Mouse (Mus musculus): Measurements from ENCODE around the gene Itgb3. TPM values are rescaled to one million over a fixed set of nuclear protein-coding genes. Genes with fewer than 3 reads are reported as not detected.

Gene Itgb3
- total RNA-seq, 2 experiments from 2014 or later, result 0.66 to 0.76 TPM

DNA sequence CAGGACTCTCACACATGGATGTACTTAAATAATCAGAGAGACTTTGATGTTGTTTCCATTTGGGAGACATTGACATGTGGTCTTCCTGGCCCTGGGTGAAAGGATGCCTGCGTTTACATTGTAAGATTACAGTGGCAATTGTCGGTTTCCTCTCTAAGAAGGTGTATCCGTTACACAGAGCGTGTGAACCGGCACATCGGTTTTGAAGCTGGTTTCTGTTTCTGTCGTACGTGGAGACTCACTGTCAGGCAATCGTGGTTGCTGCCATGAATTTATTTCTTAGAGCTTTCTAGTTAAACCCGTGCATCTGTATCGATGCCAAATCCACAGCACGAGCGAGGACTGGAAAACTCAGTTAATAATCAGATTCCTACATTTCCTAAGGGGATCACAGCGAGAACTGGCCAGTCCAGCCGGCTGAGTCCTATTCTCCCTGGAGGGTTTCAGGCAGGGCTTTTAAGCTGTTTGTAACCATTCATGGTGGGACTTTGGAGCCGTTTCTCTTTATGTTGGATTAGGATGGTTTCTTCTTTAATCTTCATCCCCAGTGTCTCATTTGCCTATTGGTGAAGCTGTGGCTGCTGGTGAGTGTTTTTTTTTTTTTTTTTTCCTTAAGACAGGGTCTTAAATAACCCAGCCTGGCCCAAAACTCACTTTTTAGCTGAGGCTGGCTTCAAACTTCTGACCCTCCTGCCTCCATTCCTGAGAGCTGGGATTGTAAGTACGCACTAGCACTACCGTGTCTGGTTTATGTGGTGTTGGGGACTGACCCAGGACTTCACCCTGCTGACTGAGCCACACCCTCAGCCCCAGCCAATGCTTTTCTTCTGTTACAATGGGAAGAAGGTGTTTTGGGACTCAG is 26.1 kb upstream of the Itgb3 start:
- intact Hi-C loops (cut with DNase I), result no loop called here
- no peak for DNase-seq

DNA sequence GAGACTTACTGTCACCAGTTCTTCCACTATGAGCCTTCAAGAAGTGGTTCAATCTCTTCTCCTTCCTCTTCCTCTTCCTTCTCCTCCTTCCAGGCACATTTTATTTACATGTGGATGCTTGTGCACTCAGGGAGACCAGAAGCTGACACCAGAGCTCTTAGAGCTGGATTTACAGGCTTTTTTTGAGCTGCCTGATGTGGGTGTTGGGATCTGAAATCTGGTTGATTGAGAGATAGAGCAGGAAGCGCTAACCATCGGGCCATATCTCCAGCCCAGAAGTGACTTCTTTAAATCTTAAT is 25.5 kb upstream of the Itgb3 start:
- intact Hi-C loops (cut with DNase I), result no loop called here
- DNase-seq, result no peak

DNA sequence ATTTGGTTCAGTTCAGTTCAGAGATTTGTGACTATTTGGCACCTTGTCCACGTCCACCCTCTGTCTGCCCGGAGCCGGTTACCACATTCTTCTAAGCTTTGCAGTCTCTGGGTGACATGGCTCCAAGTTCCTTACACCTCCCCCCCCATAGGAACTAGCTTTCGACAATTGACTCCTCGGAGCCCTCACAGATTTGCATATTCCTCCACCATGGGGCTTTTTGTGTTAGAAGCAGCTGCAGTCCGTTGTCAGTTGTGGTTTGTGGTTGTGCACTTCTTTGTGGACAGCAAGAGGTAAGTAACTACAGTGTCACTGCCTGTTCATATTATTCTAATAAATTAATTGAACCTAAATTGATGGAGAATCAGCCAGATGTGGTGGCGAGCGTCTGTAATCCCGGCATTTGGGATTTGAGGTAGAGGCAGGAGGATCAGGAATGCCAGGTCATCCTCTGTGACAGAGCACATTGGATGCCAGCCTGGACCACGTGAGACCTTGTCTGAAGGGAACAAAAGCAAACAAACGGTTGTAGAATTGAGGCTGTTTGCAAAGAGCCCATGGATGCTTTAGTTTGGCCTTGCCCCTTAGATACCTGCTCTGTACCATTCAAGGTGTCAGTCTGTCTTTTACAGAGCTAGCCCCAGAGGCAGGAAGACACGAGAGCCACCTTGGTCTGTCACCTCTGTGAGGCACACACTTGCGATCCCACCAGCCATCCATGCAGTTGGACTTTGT is 25.0 kb upstream of the Itgb3 start:
- intact Hi-C loops (cut with DNase I), result no loop called here
- no peak for DNase-seq

DNA sequence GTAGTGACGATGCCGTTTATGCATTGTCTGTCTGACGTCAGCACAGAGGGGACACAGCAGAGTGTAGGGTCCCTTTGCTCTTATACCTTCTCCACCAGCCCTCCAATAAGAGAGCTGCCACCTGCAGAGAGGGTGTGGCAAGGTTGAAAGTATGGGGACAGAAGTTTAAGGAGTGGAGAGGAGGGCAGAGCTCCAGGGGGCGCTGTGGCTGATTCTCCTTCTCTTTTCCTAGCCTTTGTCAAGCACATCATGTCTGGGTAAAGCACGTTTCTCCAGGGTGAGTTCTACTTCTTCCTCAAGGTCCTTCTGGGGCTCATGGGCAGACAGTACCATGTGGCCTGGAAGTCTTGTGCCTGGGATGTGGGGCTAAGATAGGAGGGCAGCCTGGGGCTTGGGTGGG is 22.3 kb upstream of the Itgb3 start:
- intact Hi-C loops (cut with DNase I), result no loop called here

DNA sequence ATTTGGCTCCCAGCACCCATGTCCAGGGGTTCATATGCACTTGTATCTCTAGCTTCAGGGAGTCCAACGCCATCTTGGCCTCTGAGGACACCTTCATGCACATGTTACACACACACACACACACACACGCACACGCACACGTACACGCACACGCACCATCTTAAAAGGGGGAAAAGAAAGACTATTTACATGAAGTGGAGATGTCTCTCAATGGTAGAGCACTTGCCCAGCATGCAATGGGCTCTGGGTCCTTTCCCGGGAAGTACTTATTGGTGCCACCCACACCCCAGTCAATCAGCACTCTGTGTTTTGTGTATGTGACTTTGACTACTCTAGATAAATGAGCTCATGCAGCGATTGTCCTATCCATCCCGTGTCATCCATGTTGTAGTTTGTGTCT is 19.9 kb upstream of the Itgb3 start:
- intact Hi-C loops (cut with DNase I), result no loop called here
- DNase-seq, result no peak

More for the DNA sequence above, 22.3 kb upstream of the Itgb3 start:
- no peak for DNase-seq

DNA sequence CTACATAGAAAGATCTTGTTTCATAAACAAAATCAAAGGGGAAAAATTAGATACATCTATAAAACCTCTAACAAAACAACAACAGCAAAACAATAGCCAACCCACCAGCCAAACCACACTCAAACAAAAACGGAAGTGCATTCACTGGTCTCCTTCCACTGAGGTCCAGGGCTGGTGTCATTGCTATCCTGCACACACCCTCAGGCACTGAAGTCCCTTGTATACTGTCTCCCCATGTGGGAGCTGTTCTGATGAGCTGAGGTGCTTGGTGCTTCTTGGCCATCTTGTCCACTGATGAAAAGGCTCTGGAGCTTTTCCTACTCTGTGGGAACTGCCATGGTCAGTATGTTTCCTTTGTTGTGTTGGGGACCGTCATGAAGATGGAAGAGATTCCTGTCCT is 19.3 kb upstream of the Itgb3 start:
- DNase-seq, result no peak
- intact Hi-C loops (cut with DNase I), result no loop called here

DNA sequence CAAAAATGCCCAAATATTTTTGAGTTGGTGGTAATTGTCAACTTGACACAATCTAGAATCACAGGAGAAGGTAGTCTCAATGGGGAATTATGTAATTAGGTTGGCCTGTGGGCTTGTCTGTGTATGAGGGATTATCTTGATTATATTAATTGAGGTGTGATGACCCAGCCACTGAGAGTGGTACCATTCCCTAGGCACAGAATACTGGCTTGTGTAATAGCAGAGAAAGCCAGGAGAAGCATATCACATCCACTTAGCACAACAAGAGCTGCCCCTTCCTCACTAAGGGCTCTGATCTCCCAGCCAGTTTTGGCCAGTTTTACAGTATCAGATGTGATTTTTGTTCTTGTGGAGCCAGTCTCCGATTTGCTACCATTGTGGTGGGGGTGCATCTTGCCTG is 18.2 kb upstream of the Itgb3 start:
- no peak for DNase-seq
- intact Hi-C loops (cut with DNase I), result no loop called here

DNA sequence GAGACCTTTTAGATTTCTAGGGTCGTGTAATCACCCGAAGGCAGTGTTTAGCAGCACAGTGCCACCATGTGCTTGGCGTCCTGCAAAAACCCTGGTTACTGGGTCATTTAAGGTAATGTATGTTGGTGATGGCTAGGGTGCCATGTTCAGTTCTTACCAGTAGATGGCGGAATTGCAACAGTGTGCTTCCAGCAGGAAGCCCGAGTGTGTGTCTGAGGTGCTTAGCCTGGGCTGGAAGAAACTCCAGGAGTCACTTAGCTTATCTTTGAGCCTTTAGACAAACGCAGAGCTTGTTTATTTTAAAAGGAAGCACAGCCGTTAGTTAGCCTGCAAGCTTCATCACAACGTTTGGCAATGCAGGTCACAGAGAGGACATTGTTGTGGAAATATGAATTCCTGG is 17.7 kb upstream of the Itgb3 start:
- DNase-seq, result peak; percentile 34 to 55
- intact Hi-C loops (cut with DNase I), result loop anchor here (10.0 kb wide), 2 partner anchors 175 to 535 kb away; partner anchors contain the start of gene Mettl2

DNA sequence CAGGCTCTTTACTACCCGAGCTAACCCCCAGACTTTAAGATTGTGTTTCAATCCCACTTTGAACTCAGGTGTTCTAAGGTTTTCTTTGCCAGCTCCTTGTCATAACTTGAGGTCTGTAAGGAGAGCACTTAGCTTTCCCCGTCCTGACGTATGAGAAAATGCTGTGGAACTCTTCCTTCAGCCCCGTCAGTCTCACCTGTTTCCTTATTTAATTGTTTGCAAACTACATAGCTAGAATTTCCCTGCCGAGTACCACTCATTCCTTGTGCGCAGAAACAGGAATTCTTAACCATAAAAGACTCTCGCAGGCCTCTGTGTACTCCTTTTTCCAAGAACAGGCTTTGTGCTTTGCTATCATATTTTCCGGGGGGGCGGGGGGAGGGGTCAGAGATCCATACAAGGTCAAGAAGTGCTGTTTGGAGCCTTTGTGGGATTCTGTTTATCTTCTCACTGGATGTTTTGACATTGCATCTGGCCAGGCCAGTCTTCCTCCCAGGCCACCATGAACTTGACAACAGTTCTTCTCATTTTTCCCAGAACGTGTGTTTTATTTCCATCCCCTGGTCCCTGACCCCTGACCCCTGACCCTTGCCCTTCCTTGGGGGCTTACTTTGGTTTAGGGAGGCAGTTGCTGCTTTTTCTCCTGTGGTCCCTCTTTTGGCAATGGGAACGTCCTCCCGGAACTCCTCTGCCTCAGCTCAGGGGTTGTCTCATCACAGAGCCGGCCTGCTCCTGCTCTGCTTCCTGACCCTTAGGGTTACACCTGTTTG is 15.5 kb upstream of the Itgb3 start:
- intact Hi-C loops (cut with DNase I), result loop anchor here (10.0 kb wide), 2 partner anchors 173 to 533 kb away; partner anchors contain the start of gene Mettl2
- DNase-seq, result no peak

DNA sequence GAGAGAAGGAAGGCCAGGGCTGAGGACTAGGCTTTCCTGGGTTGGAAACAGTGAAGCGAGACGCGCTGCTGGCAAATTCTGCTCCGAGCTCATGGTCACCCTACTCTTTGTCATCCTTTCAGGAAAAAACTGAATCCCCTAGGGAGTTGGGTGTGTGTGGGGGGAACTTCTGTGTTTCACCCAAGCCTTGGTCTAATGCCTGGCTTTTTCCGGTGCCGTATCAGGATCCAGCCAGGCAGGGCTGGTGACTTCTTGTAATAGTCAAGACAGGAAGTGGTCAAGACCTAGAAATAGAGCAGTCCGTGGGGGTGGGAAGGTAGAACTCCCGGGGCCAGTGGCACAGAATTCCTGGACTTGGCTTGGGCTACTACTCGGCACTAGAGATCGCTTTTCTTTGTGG is 11.4 kb upstream of the Itgb3 start:
- intact Hi-C loops (cut with DNase I), result loop anchor here (10.0 kb wide), 2 partner anchors 168 to 528 kb away; partner anchors contain the start of gene Mettl2
- DNase-seq, result no peak

DNA sequence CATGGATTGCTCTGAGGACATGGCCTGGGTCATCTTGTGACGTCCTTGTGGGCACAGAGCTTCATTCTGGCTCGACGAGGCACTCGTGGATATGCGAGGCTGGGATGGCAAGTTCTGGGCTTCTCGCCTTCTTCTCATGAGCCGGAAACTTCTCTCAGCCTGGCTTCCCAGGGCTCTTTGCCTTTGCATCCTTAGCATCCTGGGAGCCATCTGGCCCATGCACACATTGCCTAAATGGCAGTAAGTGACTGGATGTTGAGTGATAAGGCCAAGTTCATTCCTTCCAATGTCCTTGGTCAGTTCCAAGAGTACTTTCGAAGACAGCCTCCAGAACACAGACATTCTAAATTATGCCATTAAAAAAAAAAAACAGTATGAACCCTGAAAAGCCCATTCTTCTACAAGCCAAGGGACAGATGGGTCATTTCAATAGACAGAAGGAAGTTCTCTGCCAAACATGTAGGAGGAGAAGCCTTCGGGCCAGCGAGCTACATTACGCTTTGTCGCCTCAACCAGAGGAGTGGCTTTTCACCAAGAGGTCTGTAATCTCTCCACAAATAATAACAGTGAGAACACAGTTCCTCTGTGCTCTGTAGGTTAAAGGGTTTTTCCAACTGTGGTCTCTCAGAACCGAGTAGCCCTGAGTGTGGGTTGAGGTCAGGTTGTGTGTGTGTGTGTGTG is 8.4 kb upstream of the Itgb3 start:
- DNase-seq, result no peak
- intact Hi-C loops (cut with DNase I), result loop anchor here (10.0 kb wide), 2 partner anchors 165 to 525 kb away; partner anchors contain the start of gene Mettl2

DNA sequence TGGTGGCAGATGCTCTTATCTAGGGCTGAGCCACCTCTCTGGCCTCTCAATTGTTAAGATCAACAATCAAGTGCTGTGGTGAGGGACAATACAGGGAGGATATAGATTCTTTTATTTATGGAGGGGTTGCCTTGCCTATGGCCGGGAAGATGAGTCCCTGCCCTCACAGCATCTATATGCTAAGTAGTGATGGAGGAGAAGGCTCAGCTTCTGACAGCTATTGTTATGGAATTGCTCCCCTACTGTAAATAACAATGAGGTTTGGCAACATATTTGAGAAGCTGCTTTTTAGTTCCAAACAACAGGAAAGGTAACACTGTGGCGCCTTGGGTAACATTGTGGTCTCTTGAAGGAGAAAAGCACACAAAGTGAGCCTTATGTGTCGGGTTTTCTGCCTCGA is 7.1 kb upstream of the Itgb3 start:
- intact Hi-C loops (cut with DNase I), result no loop called here

DNA sequence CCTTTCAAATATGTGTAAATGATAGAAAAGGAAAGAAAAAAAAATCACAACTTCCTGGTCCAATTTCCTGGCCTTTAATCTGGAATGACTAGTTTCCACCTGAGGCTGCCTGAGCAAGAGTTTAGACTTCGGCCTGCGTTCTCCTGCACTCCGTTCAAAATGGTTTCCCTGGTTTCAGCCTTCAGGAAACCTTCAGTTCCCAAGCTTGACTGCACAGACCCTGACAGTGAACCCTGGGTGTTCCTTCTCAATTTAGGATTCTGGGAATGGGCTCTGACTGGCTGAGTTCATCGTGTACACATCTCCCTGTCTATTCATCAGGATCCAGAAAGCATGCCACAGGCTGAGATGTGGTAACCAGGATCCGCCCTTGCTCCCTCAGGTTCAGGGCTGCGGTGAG is 3.6 kb upstream of the Itgb3 start:
- no peak for DNase-seq
- intact Hi-C loops (cut with DNase I), result no loop called here

More for the DNA sequence above, 7.1 kb upstream of the Itgb3 start:
- DNase-seq, result no peak

DNA sequence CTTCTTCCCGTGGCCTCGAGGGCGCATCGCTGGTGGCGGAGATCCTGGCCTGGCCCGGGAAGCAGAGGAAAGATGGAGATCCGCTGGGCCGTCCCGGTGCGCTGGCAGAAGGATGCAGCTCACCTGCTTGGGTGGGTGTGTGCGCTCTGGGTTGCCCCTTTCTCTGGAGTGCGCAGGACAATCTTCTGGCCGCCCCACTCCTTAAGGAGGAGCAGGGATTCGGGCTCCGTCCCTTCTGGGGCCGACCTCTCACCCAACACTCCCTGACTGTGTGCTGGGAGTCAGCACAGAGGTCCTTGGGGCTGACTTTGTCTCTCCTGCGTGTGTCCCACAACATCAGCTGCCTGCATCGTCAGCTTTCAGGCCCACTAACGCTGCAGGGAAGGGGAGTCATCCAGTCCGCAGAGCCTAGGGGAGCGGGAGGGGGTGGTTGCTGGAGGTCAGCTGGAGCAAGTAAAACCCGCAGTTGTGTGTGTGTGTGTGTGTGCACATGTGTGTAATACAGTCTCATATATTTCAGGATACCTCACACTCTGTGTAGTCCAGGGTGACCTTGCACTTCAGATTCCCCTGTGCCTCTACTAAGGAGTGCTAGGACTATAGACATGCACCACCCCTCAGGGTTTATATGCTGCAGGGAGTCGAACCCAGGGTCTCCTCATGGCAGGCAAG is 585 bp downstream of the Itgb3 start:
- intact Hi-C loops (cut with DNase I), result no loop called here
- no peak for DNase-seq

DNA sequence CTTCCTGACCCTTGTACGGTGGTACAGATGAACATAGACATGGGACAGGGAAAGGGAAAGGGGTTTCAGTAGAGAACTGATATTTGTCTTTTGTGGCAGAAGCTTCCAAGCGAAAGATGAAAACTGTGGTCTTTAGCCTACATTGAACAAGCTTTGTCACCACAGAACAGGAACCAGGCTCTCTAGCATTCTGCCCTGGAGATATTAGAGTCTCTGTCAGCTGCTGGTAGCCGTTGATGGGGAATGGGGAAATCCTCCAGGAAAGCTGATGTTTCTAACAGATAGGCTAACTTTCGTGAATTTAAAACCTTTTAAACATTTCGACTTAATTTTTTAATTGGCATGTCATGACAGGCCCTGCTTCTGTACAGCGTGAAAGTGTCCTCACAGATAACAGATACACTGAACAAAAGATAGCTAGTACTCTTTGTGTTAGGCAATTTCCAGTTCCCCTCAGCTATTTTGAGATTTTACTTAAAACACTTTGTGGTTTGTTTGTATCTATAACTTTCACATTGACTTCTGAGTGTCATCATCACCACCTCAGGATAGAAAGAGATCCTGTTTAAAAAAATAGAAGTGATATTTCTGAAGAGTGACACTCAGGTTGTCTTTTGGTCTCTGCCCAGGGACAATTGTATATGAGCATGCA is 1.4 kb downstream of the Itgb3 start:
- no peak for DNase-seq
- intact Hi-C loops (cut with DNase I), result no loop called here

DNA sequence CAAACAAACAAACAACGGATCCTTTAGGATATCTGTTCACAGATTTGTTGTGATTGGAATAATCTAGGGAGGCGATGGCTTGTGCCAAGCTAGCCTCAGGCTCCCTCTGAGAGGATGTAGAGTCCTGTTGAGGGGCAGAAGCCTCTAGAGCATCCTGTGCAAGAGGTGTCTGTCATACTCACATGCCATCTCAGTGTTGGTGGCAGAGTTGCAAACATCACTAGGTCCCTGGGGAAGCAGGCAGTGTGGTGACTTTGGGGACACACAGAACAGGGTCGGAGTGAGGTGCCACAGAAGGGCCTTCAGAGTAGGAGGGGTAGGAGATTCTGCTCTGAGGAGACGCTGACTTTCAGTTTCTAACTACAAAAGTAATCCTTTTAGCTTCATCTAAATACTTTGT is 1.9 kb downstream of the Itgb3 start:
- intact Hi-C loops (cut with DNase I), result no loop called here
- no peak for DNase-seq

DNA sequence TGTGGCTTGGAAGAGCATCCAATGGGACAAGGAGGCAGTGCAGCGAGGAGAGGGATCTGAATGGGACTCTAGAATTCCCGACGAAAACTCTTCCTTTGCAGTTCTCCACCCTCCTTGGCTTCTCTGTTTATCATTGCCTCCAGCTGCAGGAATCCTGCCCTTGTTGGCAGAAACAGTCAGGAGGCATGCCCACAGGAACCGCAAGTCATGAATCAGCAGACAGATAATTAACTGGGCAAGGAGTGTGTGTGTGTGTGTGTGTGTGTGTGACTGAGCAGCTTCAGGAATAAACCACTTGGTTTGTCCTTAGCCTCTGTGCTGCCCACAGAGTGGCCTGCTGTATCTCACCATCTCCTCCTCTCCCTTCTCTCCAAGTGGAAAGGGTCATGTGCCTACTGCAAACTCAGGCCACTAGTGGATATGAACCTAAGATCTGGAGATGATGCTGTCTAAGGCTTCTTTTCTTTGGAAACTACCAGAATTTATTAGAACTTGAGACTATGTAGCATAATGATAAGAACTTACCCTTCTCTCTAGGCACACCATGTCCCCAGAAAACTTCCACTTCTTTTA is 3.9 kb downstream of the Itgb3 start:
- intact Hi-C loops (cut with DNase I), result no loop called here

DNA sequence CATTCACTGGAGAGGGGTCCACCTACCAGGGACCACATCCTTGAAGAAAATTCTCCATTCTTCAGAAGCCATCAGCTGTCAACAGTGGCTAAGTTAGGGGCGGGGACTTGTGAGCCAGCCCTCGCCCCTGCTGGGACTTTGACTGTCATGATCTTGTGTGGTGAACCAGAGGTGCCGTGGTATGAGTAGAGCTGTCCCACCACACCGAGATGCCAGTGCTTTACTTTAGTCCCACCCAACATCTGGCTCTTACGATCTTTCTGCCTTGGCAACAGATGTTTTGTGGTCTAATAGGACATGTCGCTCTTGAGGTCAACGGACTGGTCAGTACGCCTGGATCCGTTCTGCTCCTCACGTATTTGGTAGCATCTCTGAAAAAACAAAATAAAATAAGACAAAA is 5.8 kb downstream of the Itgb3 start:
- intact Hi-C loops (cut with DNase I), result no loop called here
- no peak for DNase-seq

More for the DNA sequence above, 3.9 kb downstream of the Itgb3 start:
- DNase-seq, result no peak

DNA sequence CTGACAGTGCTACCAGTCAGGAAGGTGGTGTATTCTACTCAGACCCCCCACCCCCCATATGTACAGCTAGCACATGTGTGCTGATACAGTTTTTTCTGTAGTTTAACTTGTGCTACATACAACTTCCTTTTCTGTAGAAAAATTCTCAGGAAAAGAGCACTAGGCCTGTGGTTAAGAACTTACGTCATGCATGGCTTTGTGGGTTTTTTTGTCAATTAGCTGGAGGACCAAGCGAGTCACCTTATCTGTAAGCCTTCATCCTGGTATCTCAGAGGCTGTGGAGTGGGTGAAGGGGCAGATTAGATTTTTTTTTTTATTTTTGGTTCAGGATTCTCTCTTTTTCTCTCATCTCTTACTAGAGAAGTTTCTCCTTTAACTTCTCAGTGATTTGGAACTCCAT is 6.3 kb downstream of the Itgb3 start:
- no peak for DNase-seq
- intact Hi-C loops (cut with DNase I), result no loop called here
